Mouse (Mus musculus): Measurements from ENCODE around the gene Setd7.

DNA sequence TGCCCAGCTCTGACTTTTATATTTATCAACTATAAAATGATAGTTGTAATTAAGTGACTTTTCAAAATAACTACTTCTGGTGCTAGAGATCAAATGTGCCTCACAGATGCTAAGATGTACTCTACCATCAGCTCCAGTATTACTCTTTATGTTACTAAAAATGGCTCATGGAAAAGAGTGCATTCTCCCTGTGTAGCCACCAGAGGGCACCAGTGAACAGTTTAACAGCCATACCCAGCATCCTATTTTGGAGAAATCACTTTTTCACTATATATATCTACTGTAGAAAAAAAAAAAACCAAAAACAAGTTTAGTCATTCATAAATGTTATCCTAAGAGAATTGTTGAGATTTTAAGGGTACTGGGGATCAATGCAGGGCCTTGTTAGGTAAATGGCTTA, 79.6 kb downstream of the Setd7 start:
- no peak for TF ChIP-seq POLR2A (IDR thresholded peaks at IDR 0.05; ENCODE audit: control insufficient read depth, extremely low read depth, insufficient read depth, low read length, poor library complexity)
- TF ChIP-seq CTCF (IDR thresholded peaks at IDR 0.05; ENCODE audit: borderline replicate concordance, control insufficient read depth, extremely low read depth, insufficient read depth, low read length, poor library complexity), result no peak

All from thymus, adult 2 months (tissue).